Mouse (Mus musculus): ENCODE measurements around the gene Olfr1311. TPM values are rescaled to one million over a fixed set of nuclear protein-coding genes. Genes with fewer than 3 reads are reported as not detected.
"Not testable (repeated sequence)": the region's sequence is repeated elsewhere in the genome, so short reads cannot be mapped to it uniquely, and the experiment has no call there.

Gene Olfr1311
- total RNA-seq (2021) = not detected
- long read RNA-seq, experiment 1 = 0 reads
- long read RNA-seq, experiment 2 = 0 reads

DNA sequence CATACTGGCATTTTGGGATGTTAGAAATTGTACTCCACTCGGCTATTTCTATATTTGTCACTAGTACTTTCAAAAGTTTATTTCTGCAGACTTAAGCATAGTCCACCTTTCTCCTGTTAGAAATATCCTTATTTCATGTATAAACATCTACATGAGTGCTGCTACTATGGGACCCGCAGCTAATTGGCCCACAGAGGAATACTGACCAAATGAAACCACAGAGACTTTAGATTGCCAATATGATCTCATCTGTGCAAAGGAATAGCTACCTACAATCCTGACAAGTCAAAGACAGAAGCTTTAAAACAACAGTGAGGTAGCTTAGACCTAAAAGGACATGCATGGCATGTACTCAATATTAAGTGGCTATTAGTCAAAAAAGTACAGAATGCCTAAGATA lies at the start of gene Olfr1311:
Gene Olfr1311, minus strand, starts transcription at position 101 of the 400 bp plus-strand sequence.
- no peak for DNase-seq (ENCODE audit: extremely low spot score in 1 of 2, low spot score in 2 of 2)
- TF ChIP-seq CTCF (IDR thresholded peaks at IDR 0.05) = no peak
- no peak within 1 kb of the TSS for H3K27ac ChIP-seq
- no peak within 1 kb of the TSS for H3K4me3 ChIP-seq
- intact Hi-C loops (cut with DNase I) = no loop called here

DNA sequence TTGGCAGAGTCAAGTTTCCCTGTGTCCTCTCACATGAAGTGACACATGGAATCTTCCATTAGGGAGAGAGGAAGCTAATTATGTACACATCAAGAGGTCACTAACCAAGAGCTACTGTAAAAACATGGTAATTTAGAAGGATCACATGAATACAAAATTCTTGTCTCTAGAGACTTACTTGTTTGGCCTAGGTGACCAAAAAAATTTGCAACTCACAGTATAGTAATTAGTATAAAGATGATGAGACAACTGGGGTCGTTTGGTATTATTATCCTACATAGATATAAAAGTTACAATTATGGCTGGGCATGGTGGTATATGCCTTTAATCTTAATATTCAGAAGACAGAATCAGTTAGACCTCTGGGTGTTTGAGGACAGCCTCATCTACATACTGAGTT lies 25.9 kb upstream of the Olfr1311 start, which contains the start of gene Olfr1312:
Gene Olfr1312, minus strand, starts transcription at position 101 of the 400 bp plus-strand sequence.
- DNase-seq (ENCODE audit: extremely low spot score in 1 of 2, low spot score in 2 of 2) = no peak
- Histone ChIP-seq H3K4me3 (no peak within 1 kb of the TSS), H3K27ac (no peak within 1 kb of the TSS)
- intact Hi-C loops (cut with DNase I) = no loop called here
- no peak for TF ChIP-seq CTCF (IDR thresholded peaks at IDR 0.05)

DNA sequence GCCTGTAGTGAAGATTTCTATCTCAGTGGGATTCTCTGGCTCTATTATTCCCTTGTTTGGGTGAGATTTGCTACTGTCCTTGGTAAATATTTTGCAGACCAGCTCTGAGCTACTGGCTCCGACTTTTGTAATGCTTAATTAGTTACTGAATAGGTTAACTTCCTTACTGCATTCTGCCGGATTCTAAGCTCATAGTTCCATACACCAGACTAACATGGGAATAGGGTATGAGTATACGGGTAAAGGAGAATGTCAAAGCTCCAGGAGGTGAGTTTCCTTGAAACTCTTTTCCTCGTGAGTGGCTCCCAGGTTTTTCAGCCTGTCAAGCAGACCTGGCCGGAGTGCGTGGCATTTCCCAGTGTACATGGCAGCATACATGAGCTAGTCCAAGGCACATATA lies 2.8 kb upstream of the Olfr1311 start:
- DNase-seq (ENCODE audit: extremely low spot score in 1 of 2, low spot score in 2 of 2); intact Hi-C loops (cut with DNase I); H3K27ac ChIP-seq; H3K4me3 ChIP-seq: not testable (repeated sequence)

DNA sequence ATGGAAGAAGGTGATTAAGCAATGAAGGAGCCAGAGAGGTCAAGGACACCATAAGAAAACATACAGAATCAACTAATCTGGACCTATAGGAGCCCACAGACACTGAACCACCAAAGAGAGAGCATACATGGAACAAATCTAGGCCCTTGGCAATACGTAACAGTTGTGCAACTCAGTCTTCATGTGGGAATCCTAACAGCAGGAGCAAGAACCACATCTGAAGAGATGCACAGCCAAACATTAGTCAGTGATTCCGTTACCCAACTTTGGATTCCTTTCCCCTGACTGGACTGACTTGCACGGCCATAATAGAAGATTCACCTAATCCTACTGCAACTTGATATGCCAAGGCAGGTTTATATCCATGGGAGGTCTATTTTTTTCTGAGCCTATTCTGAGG lies 9.3 kb downstream of the Olfr1311 start:
- no peak overlapping the region for H3K27ac ChIP-seq
- DNase-seq (ENCODE audit: extremely low spot score in 1 of 2, low spot score in 2 of 2) = no peak
- no peak overlapping the region for H3K4me3 ChIP-seq
- intact Hi-C loops (cut with DNase I) = no loop called here
- no peak for TF ChIP-seq CTCF (IDR thresholded peaks at IDR 0.05)

DNA sequence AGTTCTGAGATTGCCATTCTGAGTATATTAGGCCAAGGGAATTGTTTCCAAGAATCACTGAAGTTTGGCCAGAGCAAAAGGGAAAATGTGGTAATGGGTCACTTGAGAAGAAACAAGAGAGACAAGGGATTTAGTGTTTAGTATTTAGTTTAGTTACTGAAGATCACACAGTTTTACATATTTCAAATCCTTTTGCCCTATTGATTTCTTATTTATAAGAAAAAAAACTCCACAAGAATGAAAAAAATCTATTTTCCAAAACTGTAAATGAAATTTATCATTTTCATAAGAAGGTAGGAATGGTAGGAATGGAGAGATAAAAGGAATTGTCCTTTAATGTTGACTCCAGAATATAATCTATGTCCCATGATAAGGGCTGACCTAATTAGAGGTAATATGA lies 11.6 kb downstream of the Olfr1311 start, which contains the start of gene Olfr1310:
Gene Olfr1310, minus strand, starts transcription at position 101 of the 400 bp plus-strand sequence.
- TF ChIP-seq CTCF (IDR thresholded peaks at IDR 0.05) = no peak
- Histone ChIP-seq H3K27ac (no peak within 1 kb of the TSS), H3K4me3 (no peak within 1 kb of the TSS)
- intact Hi-C loops (cut with DNase I) = no loop called here
- no peak for DNase-seq (ENCODE audit: extremely low spot score in 1 of 2, low spot score in 2 of 2)

DNA sequence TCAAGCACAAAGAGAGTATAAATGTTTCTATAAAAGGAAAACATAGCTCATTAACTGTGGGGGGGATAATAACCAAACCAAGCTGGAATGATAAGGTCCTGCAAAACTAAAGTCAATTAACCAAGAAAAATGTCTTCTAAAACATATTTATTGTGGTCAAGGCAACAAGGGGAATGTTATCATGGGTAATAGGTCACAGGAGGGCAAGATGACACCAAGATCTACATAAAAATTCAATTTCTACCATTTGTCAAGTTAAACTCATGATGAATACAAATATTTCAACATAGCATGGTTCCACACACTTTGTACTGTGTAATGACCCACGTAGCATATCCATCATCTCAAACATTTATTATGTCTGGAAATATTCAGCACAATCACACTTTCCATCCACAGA lies 34.0 kb downstream of the Olfr1311 start, which contains the start of gene Olfr1309:
Gene Olfr1309, minus strand, starts transcription at position 101 of the 400 bp plus-strand sequence.
- intact Hi-C loops (cut with DNase I) = no loop called here
- Histone ChIP-seq H3K27ac (no peak within 1 kb of the TSS), H3K4me3 (no peak within 1 kb of the TSS)
- TF ChIP-seq CTCF (IDR thresholded peaks at IDR 0.05) = no peak
- DNase-seq (ENCODE audit: extremely low spot score in 1 of 2, low spot score in 2 of 2) = no peak

Other genes with a start within 250 kb of the Olfr1311 start
- not detected for gene Olfr1302, start 247.0 kb downstream of the Olfr1311 start, total RNA-seq (2021)
- not detected for gene Olfr1303, start 204.1 kb downstream of the Olfr1311 start, total RNA-seq (2021)
- not detected for gene Olfr1305, start 147.3 kb downstream of the Olfr1311 start, total RNA-seq (2021)
- not detected for gene Olfr1306, start 108.1 kb downstream of the Olfr1311 start, total RNA-seq (2021)
- under 1 TPM; 0.02 to 0.07 TPM for gene Olfr1307, start 75.0 kb downstream of the Olfr1311 start, total RNA-seq (2021)
- gene Olfr1308, start 59.5 kb downstream of the Olfr1311 start, total RNA-seq (2021) = not detected
- not detected for gene Olfr1309, start 34.1 kb downstream of the Olfr1311 start, total RNA-seq (2021)
- not detected for gene Olfr1310, start 11.7 kb downstream of the Olfr1311 start, total RNA-seq (2021)
- not detected for gene Olfr1312, start 25.8 kb upstream of the Olfr1311 start, total RNA-seq (2021)
- gene Olfr1313, start 53.4 kb upstream of the Olfr1311 start, total RNA-seq (2021) = not detected
- not detected for gene Olfr1314, start 72.4 kb upstream of the Olfr1311 start, total RNA-seq (2021)
- gene Olfr1315-ps1, start 91.0 kb upstream of the Olfr1311 start, total RNA-seq (2021) = not detected
- gene Olfr1316, start 110.6 kb upstream of the Olfr1311 start, total RNA-seq (2021) = not detected
- not detected for gene Olfr1317, start 115.9 kb upstream of the Olfr1311 start, total RNA-seq (2021)
- not detected for gene Olfr1318, start 129.8 kb upstream of the Olfr1311 start, total RNA-seq (2021)
- 100 to 1,000 TPM; 150 to 164 TPM for gene Lpcat4, start 215.1 kb upstream of the Olfr1311 start, total RNA-seq (2021)
- not detected for gene Nutm1, start 234.9 kb upstream of the Olfr1311 start, total RNA-seq (2021)
- gene Nop10, start 237.5 kb upstream of the Olfr1311 start, total RNA-seq (2021) = 10 to 100 TPM; 46.0 to 46.4 TPM
- gene Slc12a6, start 241.4 kb upstream of the Olfr1311 start, total RNA-seq (2021) = 100 to 1,000 TPM; 127 to 129 TPM
- 1 to 10 TPM in 1 of 2 experiments, not detected in 1; 3.7 TPM for gene Gm21985, start 241.9 kb upstream of the Olfr1311 start, total RNA-seq (2021)

All from left cerebral cortex, adult 2 months (tissue).